15 mouse cellular contexts compared by ENCODE assay signal in the genomic region with DNA sequence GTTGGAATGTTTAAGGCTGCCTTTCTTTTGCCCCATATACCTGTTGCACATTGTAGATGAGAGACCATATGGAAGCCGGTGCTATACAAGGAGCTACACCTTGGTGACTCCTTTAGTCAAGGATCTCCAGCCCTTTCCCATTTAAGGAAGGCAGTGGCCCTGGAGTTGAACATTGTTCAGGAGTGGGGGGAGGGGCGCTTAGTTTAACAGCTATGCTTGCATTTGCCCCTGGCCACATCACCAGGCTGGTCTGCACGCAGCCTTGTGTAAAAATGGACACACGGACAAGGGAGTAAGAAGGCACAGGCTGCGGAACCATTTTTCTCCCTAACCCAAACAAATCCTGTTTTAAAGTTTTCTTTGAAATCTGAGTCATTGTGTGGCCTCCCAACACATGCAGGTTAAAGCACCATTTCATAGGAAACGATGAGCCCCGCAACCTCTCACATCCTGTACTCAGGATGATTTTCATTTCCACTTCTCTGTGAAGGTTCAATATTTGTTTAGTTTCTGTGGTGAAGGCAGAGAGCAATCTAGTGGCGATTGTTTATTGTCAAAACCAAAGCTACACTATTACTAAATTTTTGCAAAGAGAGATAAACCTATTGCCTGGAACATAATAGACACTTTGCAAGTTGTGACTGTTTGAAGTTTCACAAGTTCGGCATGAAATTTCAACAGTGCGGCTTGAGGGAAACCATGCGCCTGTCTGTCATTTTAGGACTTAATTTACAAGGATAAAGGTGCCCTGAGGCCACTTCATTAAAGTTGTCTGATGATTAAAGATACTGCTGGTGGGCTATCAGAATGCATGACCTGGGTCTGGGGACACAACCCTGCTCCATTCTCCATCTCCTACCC.
DNase-seq lines count a peak whose midpoint lies in the region; ATAC-seq and TF ChIP-seq lines count a peak whose summit lies in the region.
"Had no signal": no experiment of that assay in that cellular context is flagged by ENCODE, and none has a peak within 500 bp of the region (broad histone marks: within the 10 kb centered on the region; RNA-seq: fewer than 3 reads in every experiment).

No protein-coding gene starts in this region.

- no peak overlapping the region for H3K9ac ChIP-seq in lung, postnatal 0 days (replicated peaks; ENCODE audit: low read depth)
- H3K9ac ChIP-seq: embryonic facial prominence, embryonic 12.5 days; midbrain, embryonic 12.5 days had no signal

- TF ChIP-seq CTCF in lung, postnatal 0 days (IDR thresholded peaks at IDR 0.05), result no peak

- DNase-seq in lung, postnatal 36 days, result peak; percentile 41
- DNase-seq in lung, postnatal 0 days (ENCODE audit: low spot score), result no peak
- peak; percentile 57 for DNase-seq in fat pad, adult 2 months (ENCODE audit: extremely low read depth, low read depth, low spot score)
- DNase-seq in kidney, postnatal 14 days, result peak; percentile 42
- peak; percentile 58 for DNase-seq in yolk sac, embryonic 10.5 days (ENCODE audit: low spot score)
- no peak for DNase-seq in urinary bladder, postnatal 14 days (ENCODE audit: low spot score)
- DNase-seq in heart, postnatal 25 days (ENCODE audit: low spot score), result no peak
- DNase-seq: adrenal gland, adult 2 months; cerebellum, adult 8-10 months; heart, postnatal 14 days; right cerebral cortex, postnatal 25 days had no signal

- intact Hi-C loops in heart, postnatal 25 days (cut with DNase I), result no loop called here

- WGBS in lung, postnatal 0 days, result 46% methylated on average over 11 of the region's 11 CpGs

- H3K9me3 ChIP-seq in lung, postnatal 0 days (ENCODE audit: low read length), result no peaks in the 10 kb centered on the region
- H3K9me3 ChIP-seq: embryonic facial prominence, embryonic 12.5 days; forebrain, embryonic 10.5 days; midbrain, embryonic 12.5 days had no signal

- H3K36me3 ChIP-seq in lung, postnatal 0 days (ENCODE audit: insufficient read depth, low read length), result no peaks in the 10 kb centered on the region
- H3K36me3 ChIP-seq: embryonic facial prominence, embryonic 12.5 days; forebrain, embryonic 10.5 days; midbrain, embryonic 12.5 days had no signal

- no peak overlapping the region for H3K27ac ChIP-seq in lung, postnatal 0 days (ENCODE audit: low read length)
- H3K27ac ChIP-seq: embryonic facial prominence, embryonic 12.5 days; forebrain, embryonic 10.5 days; midbrain, embryonic 12.5 days had no signal

- no peak overlapping the region for H3K4me2 ChIP-seq in lung, postnatal 0 days (replicated peaks; ENCODE audit: low read depth, low read length)
- H3K4me2 ChIP-seq: embryonic facial prominence, embryonic 12.5 days; midbrain, embryonic 12.5 days had no signal

- TF ChIP-seq EP300 in lung, postnatal 0 days (IDR thresholded peaks at IDR 0.05), result no peak

- H3K4me1 ChIP-seq in lung, postnatal 0 days (ENCODE audit: insufficient read depth, low read depth, low read length), result peaks cover 6% of the 10 kb centered on the region; the same call in 1 of the 2 replicates
- H3K4me1 ChIP-seq: midbrain, embryonic 12.5 days had no signal

- ATAC-seq in lung, postnatal 0 days, result no peak
- ATAC-seq: intestine, embryonic 16.5 days had no signal

- H3K4me3 ChIP-seq in lung, postnatal 0 days (ENCODE audit: low read depth, low read length), result no peak overlapping the region
- H3K4me3 ChIP-seq: embryonic facial prominence, embryonic 12.5 days; forebrain, embryonic 10.5 days; midbrain, embryonic 12.5 days had no signal

- H3K27me3 ChIP-seq in lung, postnatal 0 days (replicated peaks; ENCODE audit: insufficient read depth, low read length), result no peaks in the 10 kb centered on the region
- H3K27me3 ChIP-seq: embryonic facial prominence, embryonic 12.5 days; midbrain, embryonic 12.5 days had no signal

Comparison
In these comparisons a context has a peak if more than half of its experiments do, and no peak if none do; other contexts are left out.
1. DNase-seq: peak in lung, postnatal 36 days (single experiment), fat pad, adult 2 months (single experiment), kidney, postnatal 14 days (single experiment) and yolk sac, embryonic 10.5 days (single experiment); none in lung, postnatal 0 days (single experiment), urinary bladder, postnatal 14 days (single experiment) and heart, postnatal 25 days (single experiment).